Mouse (Mus musculus) erythroid progenitor cell, adult 5-6 weeks (primary cell): Measurements from ENCODE around the gene Rnase1. TPM values are rescaled to one million over a fixed set of nuclear protein-coding genes. Genes with fewer than 3 reads are reported as not detected.

Experiments
- ATAC-seq: replicated peaks from 2 replicates; pipeline ENCODE4 v1.8.0; 2016; ENCODE audit warnings: moderate number of reproducible peaks, mild to moderate bottlenecking, moderate TSS enrichment, inconsistent platforms; ENCODE audit not compliant: poor library complexity, low FRiP score, severe bottlenecking
- total RNA-seq, 2 experiments: library from RNA; stranded (forward) in 1 of 2; stranded (reverse) in 1 of 2; fragments of 150-400 nt in 1 of 2; fragments of 186-747, 209-891 nt in 1 of 2; gene quantifications; 2 replicates each; pipeline versions ENCODE4 v1.2.3 to v1.2.4; 2015 to 2017; ENCODE audit warnings: low replicate concordance in 2 of 2

Gene Rnase1
- total RNA-seq, 2 experiments from 2014 or later, result not detected

GRCm38 (mm10) chr14:51143287-51143686 lies 3.3 kb downstream of the Rnase1 start:
- peak; percentile 16; the same call in 1 of the 2 replicates for ATAC-seq

DNA sequence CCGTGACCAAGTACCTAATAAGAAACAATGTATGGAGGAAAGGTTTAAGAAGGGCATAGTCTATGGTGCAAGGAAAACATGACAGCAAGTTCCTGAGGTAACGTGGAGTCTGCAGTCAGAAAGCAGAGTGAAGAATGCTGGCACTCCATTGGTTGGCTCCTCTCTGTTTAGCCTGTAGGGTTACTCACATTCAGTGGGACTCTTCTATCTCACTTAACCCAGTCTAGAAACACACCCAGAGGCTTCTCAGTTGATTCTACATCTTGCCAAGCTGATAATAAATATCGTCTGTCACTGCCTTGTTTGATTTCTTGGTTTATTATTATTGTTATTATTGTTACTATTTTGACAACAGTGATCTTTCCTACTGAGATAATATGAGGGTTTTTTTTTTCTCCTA lies 4.0 kb downstream of the Rnase1 start:
- peak; percentile 68 for ATAC-seq

GRCm38 (mm10) chr14:51142119-51142518 lies 4.5 kb downstream of the Rnase1 start:
- ATAC-seq, result no peak

DNA sequence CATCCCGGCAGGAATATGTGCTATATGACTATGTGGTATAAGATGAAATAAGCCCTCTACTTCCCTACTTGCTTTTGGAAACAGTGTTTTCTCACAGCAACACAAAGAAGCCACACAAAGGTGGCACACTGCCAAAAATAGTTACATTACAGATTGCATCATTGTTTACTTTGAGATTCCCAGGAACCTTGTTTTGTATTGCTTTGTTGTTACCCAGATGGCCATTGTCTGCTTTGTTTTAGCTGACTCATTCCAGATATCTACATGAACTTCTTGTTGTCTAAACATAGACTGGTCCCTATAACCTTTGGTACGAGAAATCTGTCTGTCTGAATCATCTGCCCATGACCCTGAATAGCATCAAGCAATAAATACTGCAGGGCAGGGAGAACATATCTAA lies 6.2 kb downstream of the Rnase1 start:
- no peak for ATAC-seq

DNA sequence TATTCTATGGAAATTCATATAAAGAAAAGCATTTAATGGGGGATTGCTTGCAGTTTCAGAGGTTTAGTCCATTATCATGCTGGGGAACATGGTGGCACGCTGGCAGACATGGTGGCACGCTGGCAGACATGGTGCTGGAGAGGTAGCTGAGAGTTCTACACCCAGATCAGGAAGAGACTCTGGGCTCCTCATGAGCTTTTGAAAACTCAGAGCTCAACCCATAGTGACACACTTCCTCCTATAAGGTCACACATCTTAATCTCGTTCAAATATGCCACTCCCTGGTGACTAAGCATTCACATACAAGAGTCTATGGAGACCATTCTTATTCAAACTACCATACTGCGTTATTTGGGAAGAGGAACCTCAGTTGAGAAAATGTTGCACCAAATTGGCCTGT lies 14.2 kb downstream of the Rnase1 start:
- peak; percentile 58 for ATAC-seq

GRCm38 (mm10) chr14:51131086-51131815 lies 15.3 kb downstream of the Rnase1 start:
- ATAC-seq, result no peak

- peak; percentile 77 for ATAC-seq
Observed at GRCm38 (mm10) chr14:51130315-51130940, 16.2 kb downstream of the Rnase1 start.

DNA sequence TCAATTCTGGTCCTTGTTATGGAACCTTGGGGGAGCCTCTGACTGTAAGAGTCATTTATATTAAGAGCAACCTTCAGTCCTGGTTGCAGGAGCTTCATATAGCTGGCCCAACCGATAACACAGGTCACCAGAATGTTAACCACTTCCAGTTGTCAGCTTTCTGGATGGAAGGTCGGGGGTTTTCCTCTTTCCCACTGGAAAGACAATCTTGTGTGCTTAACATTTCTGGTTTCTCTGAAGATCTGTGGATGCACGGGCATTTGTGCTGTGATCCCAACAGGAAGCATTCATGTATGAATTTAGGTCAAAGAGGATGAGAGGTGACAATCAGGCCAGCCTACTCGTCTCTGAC lies 17.0 kb downstream of the Rnase1 start:
- peak; percentile 38; the same call in 1 of the 2 replicates for ATAC-seq

GRCm38 (mm10) chr14:51128775-51129623 lies 17.6 kb downstream of the Rnase1 start:
- peak; percentile 28 for ATAC-seq

DNA sequence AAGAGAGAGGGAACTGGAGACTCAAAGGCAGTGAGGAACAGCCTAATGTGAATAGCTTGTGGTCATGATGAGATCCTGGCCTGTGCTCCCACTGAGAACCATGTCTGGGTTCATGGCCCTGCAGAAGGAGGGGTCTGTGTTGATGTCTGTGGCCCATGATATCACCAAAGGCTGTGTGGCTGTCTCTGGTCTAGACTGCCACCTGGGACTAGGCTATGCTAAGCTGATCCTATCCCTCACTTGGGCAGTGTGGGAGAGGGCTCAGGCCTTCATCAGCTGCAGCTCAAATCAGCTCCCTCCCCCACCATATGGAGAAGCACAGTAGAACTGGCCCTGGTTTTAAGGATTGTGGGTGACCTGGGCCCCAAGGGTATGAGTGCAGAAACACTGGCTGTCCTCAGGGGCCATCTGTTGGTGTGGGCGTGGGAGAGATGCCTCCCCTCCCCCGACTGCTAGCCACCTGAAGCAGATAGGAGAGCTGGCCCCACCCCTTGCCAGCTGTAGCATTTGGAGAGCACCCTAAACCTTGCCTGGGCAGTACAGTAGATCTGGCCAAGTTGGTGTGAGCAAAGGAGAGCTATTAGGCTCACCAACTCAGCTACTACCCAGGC lies 18.8 kb downstream of the Rnase1 start:
- peak; percentile 77 for ATAC-seq

- no peak for ATAC-seq
Observed at GRCm38 (mm10) chr14:51125684-51126083, 20.9 kb downstream of the Rnase1 start.

GRCm38 (mm10) chr14:51113916-51114560 lies 32.5 kb downstream of the Rnase1 start, which contains the start of gene Eddm3b:
Eddm3b (plus strand) TSS chr14:51114426.
- no peak for ATAC-seq

GRCm38 (mm10) chr14:51113476-51113875 lies 33.1 kb downstream of the Rnase1 start:
- ATAC-seq, result no peak

DNA sequence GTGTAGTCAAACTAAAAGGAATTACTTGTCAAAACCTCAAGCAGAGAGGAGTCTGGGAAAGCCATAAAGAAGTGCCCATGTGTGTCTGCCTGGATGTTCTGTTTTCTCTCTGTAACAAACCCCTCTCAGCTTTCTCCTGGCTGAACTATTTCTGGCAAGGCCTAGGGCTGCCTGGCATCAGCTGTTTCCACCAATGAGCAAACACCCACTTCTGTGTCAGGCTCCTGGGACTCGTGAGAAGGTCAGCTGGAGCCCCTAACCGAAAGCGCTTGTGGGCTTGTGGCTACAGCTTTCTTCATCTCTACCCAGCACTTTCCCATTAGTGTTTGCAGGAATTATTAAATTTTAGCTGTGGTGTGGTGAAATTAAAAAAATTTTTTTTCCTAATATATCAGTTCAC lies 34.6 kb downstream of the Rnase1 start:
- ATAC-seq, result no peak

- ATAC-seq, result no peak
Observed at GRCm38 (mm10) chr14:51106449-51106967, 40.1 kb downstream of the Rnase1 start.

DNA sequence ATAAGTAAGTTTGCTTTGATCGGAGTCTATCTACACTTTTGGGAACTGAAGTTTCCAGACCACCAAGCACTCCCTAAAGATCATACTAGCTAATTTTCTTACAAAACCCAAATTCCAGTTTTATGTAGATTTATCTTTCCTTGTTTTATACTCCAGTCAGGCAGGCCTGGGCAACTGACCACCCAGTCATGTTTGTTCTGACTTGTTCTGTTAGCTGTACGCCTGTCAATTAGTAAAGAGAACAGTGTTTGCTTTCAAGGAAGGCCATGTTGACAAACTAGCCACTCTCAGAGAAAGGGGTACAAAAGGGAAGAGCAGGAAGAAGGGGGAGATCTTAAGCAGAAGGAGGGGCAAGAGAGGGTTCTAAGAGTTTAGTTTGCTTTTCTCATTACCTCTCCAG lies 42.2 kb downstream of the Rnase1 start:
- no peak for ATAC-seq

- peak; percentile 75 for ATAC-seq
Observed at GRCm38 (mm10) chr14:51103217-51103616, 43.4 kb downstream of the Rnase1 start.

DNA sequence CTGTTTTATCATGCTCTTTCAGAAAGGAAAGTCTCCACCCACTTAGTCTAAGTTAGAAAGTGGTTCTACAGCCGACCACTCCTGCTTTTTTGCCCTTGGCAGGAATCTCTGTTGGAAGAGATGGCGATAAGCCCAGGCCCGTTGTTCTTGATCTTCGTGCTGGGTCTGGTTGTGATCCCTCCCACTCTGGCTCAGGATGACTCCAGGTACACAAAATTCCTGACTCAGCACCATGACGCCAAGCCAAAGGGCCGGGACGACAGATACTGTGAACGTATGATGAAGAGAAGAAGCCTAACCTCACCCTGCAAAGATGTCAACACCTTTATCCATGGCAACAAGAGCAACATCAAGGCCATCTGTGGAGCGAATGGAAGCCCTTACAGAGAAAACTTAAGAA lies 45.3 kb downstream of the Rnase1 start:
- no peak for ATAC-seq

GRCm38 (mm10) chr14:51098921-51099320 lies 47.7 kb downstream of the Rnase1 start:
- no peak for ATAC-seq
